Mouse (Mus musculus) liver, embryonic 15.5 days (tissue): ENCODE measurements around the gene B3gat2. TPM values are rescaled to one million over a fixed set of nuclear protein-coding genes. Genes with fewer than 3 reads are reported as not detected.

Experiments used
- ATAC-seq: fragments of 200-750 bp; cut with Nextera tagmentation; 2 replicates; pipeline ENCODE4 v1.8.0; 2017; ENCODE audit warnings: moderate number of reproducible peaks, mild to moderate bottlenecking, moderate library complexity; ENCODE audit not compliant: insufficient read depth
- H3K27ac ChIP-seq: fragments of 300-500 bp; sonication (generic); replicated peaks from 2 replicates; pipeline ENCODE4 v1.5.1; 2015; ENCODE audit warnings: mild to moderate bottlenecking, inconsistent platforms
- H3K27me3 ChIP-seq: fragments of 300-500 bp; sonication (generic); 2 replicates; pipeline ENCODE4 v1.6.1; 2015; ENCODE audit warnings: mild to moderate bottlenecking, inconsistent platforms
- H3K36me3 ChIP-seq: fragments of 300-500 bp; sonication (generic); replicated peaks from 2 replicates; pipeline ENCODE4 v1.6.1; 2015; ENCODE audit warnings: moderate library complexity, mild to moderate bottlenecking, inconsistent platforms
- H3K4me1 ChIP-seq: fragments of 300-500 bp; sonication (generic); replicated peaks from 2 replicates; pipeline ENCODE4 v1.6.1; 2015; ENCODE audit warnings: inconsistent platforms
- H3K4me2 ChIP-seq: fragments of 300-500 bp; sonication (generic); 2 replicates; pipeline ENCODE4 v1.6.1; 2015; ENCODE audit warnings: moderate library complexity, mild to moderate bottlenecking, inconsistent platforms
- H3K4me3 ChIP-seq: fragments of 300-500 bp; sonication (generic); replicated peaks from 2 replicates; pipeline ENCODE4 v1.5.1; 2015; ENCODE audit warnings: mild to moderate bottlenecking, inconsistent platforms
- H3K9ac ChIP-seq: fragments of 300-500 bp; sonication (generic); 2 replicates; pipeline ENCODE4 v1.6.1; 2015; ENCODE audit warnings: moderate library complexity, mild to moderate bottlenecking, inconsistent platforms
- H3K9me3 ChIP-seq: fragments of 300-500 bp; sonication (generic); replicated peaks from 2 replicates; pipeline ENCODE4 v1.6.1; 2016; ENCODE audit warnings: inconsistent platforms
- whole genome bisulfite sequencing: fragments of 180-500 bp; shearing (Covaris S2); methylation state at CpG from one replicate; pipeline ENCODE4 v1.1.7; 2015; ENCODE audit warnings: mixed read lengths; ENCODE audit not compliant: insufficient replicate concordance; 5-methylcytosine and 5-hydroxymethylcytosine counted together
- polyA plus RNA-seq: library from polyadenylated mRNA; unstranded; fragments of >200 nt; fragmentation: Nextera tagmentation; extraction: Ambion mirVana; gene quantifications from 2 replicates; pipeline ENCODE4 v1.2.1, GENCODE M21; 2015

B3gat2 gene
- polyA plus RNA-seq, 1 experiment from 2014 or later = 0.13 TPM

- ATAC-seq = no peak; the same call in 1 of the 2 replicates
- WGBS = 61% methylated on average over 2 of the region's 2 CpGs
- Histone ChIP-seq H3K4me2 (no peak overlapping the region), H3K4me1 (peaks cover 11% of the 10 kb centered on the region), H3K4me3 (no peak overlapping the region), H3K36me3 (no peaks in the 10 kb centered on the region), H3K27ac (no peak overlapping the region), H3K9me3 (no peaks in the 10 kb centered on the region), H3K27me3 (no peaks in the 10 kb centered on the region), H3K9ac (no peak overlapping the region)
Measured at GRCm38 (mm10) chr1:23884087-23884668, 122.6 kb downstream of the B3gat2 start.

GRCm38 (mm10) chr1:23884914-23885313 lies 123.4 kb downstream of the B3gat2 start:
- H3K4me3 ChIP-seq = no peak overlapping the region
- no peak overlapping the region for H3K9ac ChIP-seq
- H3K36me3 ChIP-seq = no peaks in the 10 kb centered on the region
- H3K4me1 ChIP-seq = peaks cover 11% of the 10 kb centered on the region
- no peak overlapping the region for H3K27ac ChIP-seq
- no peaks in the 10 kb centered on the region for H3K27me3 ChIP-seq
- 91% methylated on average over 7 of the region's 7 CpGs for WGBS
- no peak overlapping the region for H3K4me2 ChIP-seq
- H3K9me3 ChIP-seq = no peaks in the 10 kb centered on the region
- no peak for ATAC-seq

- H3K27ac ChIP-seq = no peak overlapping the region
- no peaks in the 10 kb centered on the region for H3K9me3 ChIP-seq
- H3K27me3 ChIP-seq = no peaks in the 10 kb centered on the region
- no peak overlapping the region for H3K4me3 ChIP-seq
- no peak for ATAC-seq
- H3K36me3 ChIP-seq = no peaks in the 10 kb centered on the region
- no peak overlapping the region for H3K4me2 ChIP-seq
- H3K9ac ChIP-seq = no peak overlapping the region
- H3K4me1 ChIP-seq = no peaks in the 10 kb centered on the region
- 73% methylated on average over 1 of the region's 1 CpGs for WGBS
Measured at GRCm38 (mm10) chr1:23892072-23892471, 130.5 kb downstream of the B3gat2 start.

Other genes with a start within 250 kb of the B3gat2 start
- 27.2 and 28.2 TPM in 2 replicates for gene Smap1, start 160.6 kb downstream of the B3gat2 start, polyA plus RNA-seq
- 23.7 and 26.8 TPM in 2 replicates for gene Sdhaf4, start 243.9 kb downstream of the B3gat2 start, polyA plus RNA-seq